Mouse (Mus musculus) G1E (cell line): ENCODE data around the gene Dok7. TPM values are rescaled to one million over a fixed set of nuclear protein-coding genes. Genes with fewer than 3 reads are reported as not detected.

Experiments used
- ATAC-seq: 2 replicates; pipeline ENCODE4 v1.8.0; 2016; ENCODE audit warnings: mild to moderate bottlenecking; ENCODE audit not compliant: insufficient number of reproducible peaks, poor library complexity, low FRiP score, severe bottlenecking; ENCODE audit errors: extremely low read depth
- DNase-seq: peaks from one replicate; pipeline ENCODE4 v3.0.0; 2012; ENCODE audit warnings: low spot score
- H3K27me3 ChIP-seq: 2 replicates; pipeline ENCODE4 v1.6.1; 2012; ENCODE audit warnings: mild to moderate bottlenecking, low read length, inconsistent platforms; ENCODE audit not compliant: insufficient read depth
- H3K36me3 ChIP-seq: replicated peaks from 2 replicates; pipeline ENCODE3; 2012; ENCODE audit warnings: mild to moderate bottlenecking, inconsistent platforms
- H3K4me1 ChIP-seq: 2 replicates; pipeline ENCODE4 v1.6.1; 2012; ENCODE audit warnings: low read depth, low read length, inconsistent platforms, mixed read lengths; ENCODE audit not compliant: insufficient read depth
- H3K4me3 ChIP-seq: 2 replicates; pipeline ENCODE4 v1.5.1; 2012; ENCODE audit warnings: low read depth, mild to moderate bottlenecking, inconsistent platforms, low read length, moderate library complexity, mixed read lengths
- H3K9me3 ChIP-seq: replicated peaks from 2 replicates; pipeline ENCODE4 v1.6.1; 2012; ENCODE audit warnings: inconsistent platforms
- CTCF ChIP-seq: IDR thresholded peaks from 2 replicates; pipeline ENCODE4 v1.5.1; 2012; ENCODE audit warnings: low read depth, low read length, inconsistent platforms, mixed read lengths
- GATA1 ChIP-seq: IDR thresholded peaks from 2 replicates; pipeline ENCODE4 v1.6.1; 2012; ENCODE audit warnings: borderline replicate concordance, low read length, inconsistent platforms, mixed read lengths
- GATA2 ChIP-seq: IDR thresholded peaks from 2 replicates; pipeline ENCODE4 v1.6.1; 2012; ENCODE audit warnings: low read depth, low read length, inconsistent platforms, borderline replicate concordance
- POLR2AphosphoS5 ChIP-seq: IDR thresholded peaks from 2 replicates; pipeline ENCODE4 v1.6.1; 2012; ENCODE audit warnings: low read depth, low read length, inconsistent platforms; ENCODE audit not compliant: insufficient replicate concordance
- TAL1 ChIP-seq: conservative IDR thresholded peaks from 2 replicates; pipeline ENCODE4 v1.6.1; 2012; ENCODE audit warnings: low read depth, low read length, inconsistent platforms, mixed read lengths
- polyA plus RNA-seq: library from polyadenylated mRNA; stranded (reverse); fragments of >175 nt; gene quantifications from 2 replicates; pipeline ENCODE4 v1.2.3, GENCODE M21; 2012
- total RNA-seq, 2 experiments: library from RNA; stranded (forward) in 1 of 2; stranded (reverse) in 1 of 2; fragments of 200-1000 nt in 1 of 2; fragments of >200 nt in 1 of 2; fragmentation: Nextera tagmentation in 1 of 2; gene quantifications; 2 replicates each; pipeline ENCODE4 v1.2.3; 2014 to 2017

The Dok7 gene
- total and polyA plus RNA-seq, 3 experiments = not detected

DNA sequence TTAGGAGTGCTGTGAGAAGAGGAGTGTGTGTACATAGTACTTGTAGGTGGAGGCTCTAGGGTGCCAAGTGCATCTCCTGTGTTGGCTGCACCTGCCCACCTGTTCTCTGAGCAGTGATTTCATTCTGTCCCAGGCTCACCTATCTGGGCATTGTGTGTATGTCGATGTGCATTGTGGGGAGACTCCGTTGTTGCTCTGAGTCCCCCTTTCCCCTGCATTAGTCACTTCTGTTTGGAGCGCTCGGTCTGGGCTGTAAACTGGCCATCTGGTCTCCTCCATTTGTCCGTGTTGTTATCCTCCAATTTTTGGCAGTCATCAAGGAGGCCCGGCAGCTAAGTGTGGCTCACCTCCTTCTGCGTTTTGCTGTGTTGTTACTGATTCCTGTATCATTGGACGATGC, 63.5 kb downstream of the Dok7 start:
- ATAC-seq (no peak), DNase-seq (no peak)
- no peak overlapping the region for H3K4me3 ChIP-seq
- no peaks in the 10 kb centered on the region for H3K36me3 ChIP-seq
- H3K27me3 ChIP-seq = peaks cover 18% of the 10 kb centered on the region
- H3K9me3 ChIP-seq = no peaks in the 10 kb centered on the region
- TF ChIP-seq GATA2 (no peak), POLR2AphosphoS5 (no peak), CTCF (no peak), GATA1 (no peak), TAL1 (no peak)
- H3K4me1 ChIP-seq = no peaks in the 10 kb centered on the region

DNA sequence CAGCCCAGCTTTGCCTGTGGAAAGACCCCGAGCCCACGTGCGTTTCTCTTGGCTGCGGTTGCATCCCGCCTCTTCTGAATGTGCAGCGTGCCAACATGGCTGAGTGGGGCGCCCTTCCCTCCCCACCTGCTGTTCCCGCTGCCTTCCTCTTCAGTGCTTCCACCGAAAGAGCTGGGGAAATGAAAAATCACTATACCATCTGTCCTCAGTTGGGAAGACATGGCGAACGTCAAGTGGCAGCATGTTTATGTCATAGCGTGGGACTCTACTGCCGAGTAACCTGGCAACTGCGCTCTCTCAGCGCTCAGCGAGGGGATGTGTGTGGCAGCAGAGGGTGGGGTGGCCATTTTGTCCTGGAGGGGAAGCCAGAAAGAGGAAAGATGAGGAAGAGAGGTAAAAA, 72.6 kb downstream of the Dok7 start:
- TF ChIP-seq GATA2 (no peak), CTCF (no peak), TAL1 (no peak), GATA1 (no peak), POLR2AphosphoS5 (no peak)
- Histone ChIP-seq H3K4me3 (no peak overlapping the region), H3K27me3 (peaks cover 34% of the 10 kb centered on the region), H3K4me1 (no peaks in the 10 kb centered on the region), H3K9me3 (peaks cover 2% of the 10 kb centered on the region; the same call in 1 of the 2 replicates), H3K36me3 (no peaks in the 10 kb centered on the region)
- ATAC-seq (no peak), DNase-seq (no peak)

DNA sequence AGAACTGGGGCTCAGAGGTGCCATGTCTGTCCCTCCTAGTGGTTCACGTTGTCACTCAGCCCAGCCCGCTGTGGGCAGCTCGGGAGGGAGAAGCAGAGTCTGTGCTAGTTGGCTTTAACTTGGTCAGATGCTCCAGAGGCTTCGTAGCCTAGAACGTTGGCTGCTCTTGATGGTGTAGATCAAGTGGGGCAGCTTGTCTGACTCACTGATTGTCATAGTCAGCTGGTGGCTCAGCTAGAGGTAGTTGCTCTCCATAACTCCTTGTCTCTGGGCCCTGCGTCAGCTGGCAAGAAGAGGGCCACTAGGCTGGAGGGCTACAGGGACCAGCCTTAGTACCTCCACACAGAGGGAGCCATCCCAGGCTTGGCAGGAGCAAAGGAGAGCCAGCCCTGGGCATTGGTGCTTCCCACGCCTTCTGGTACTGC, 73.2 kb downstream of the Dok7 start:
- ATAC-seq = no peak
- H3K4me3 ChIP-seq = no peak overlapping the region
- no peaks in the 10 kb centered on the region for H3K4me1 ChIP-seq
- no peaks in the 10 kb centered on the region for H3K36me3 ChIP-seq
- peaks cover 2% of the 10 kb centered on the region; the same call in 1 of the 2 replicates for H3K9me3 ChIP-seq
- H3K27me3 ChIP-seq = peaks cover 31% of the 10 kb centered on the region
- TF ChIP-seq GATA2 (no peak), CTCF (no peak), TAL1 (no peak), GATA1 (no peak), POLR2AphosphoS5 (no peak)
- DNase-seq = no peak

DNA sequence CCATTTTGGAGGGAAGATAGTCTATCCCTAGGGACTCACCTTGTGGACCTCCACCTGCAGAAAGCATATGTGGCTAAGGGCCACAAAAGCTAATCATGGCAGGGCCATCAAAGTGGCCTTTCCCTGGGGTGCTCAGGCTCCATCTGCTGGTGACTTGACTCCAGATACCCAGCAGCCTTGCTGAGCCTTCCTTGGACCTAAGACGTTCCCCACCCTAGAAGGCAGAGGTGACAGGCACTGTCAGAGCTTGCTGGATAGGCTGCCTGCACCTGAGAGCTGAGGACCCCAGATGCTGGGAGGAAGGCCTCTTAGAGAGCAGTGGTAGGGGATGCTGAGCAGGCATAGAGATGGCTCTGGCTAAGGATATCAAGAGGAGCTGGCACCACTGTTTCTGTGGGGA, 74.7 kb downstream of the Dok7 start:
- Histone ChIP-seq H3K4me3 (no peak overlapping the region), H3K27me3 (peaks cover 31% of the 10 kb centered on the region), H3K36me3 (no peaks in the 10 kb centered on the region), H3K9me3 (peaks cover 2% of the 10 kb centered on the region; the same call in 1 of the 2 replicates), H3K4me1 (no peaks in the 10 kb centered on the region)
- ATAC-seq (no peak), DNase-seq (no peak)
- TF ChIP-seq TAL1 = no peak
- no peak for TF ChIP-seq POLR2AphosphoS5
- no peak for TF ChIP-seq GATA1
- no peak for TF ChIP-seq GATA2
- no peak for TF ChIP-seq CTCF

DNA sequence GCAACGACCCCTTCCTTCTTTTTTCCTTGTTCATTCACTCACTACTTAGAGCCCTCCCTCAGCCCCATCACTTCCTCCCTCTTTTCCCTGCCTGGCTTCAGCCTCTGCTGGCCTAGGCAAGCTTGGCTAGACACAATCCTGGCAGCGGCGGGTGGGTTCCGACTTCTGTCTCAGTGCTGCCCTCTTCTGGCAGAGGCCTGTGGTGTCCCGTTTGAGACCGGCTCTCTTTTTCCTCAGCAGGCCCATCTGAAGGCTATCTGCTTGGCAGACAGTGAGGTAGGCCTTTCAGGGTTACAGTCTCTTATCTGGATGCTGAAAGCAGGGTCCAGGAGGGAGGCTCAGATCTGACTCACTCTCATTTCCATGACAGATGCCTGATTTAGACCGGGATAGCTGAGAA, 75.2 kb downstream of the Dok7 start:
- H3K4me3 ChIP-seq = no peak overlapping the region
- peaks cover 2% of the 10 kb centered on the region; the same call in 1 of the 2 replicates for H3K9me3 ChIP-seq
- H3K4me1 ChIP-seq = no peaks in the 10 kb centered on the region
- ATAC-seq = no peak
- peaks cover 31% of the 10 kb centered on the region for H3K27me3 ChIP-seq
- DNase-seq = peak; percentile 36
- no peaks in the 10 kb centered on the region for H3K36me3 ChIP-seq
- TF ChIP-seq GATA1 = no peak
- peak; percentile 87 for TF ChIP-seq CTCF
- TF ChIP-seq GATA2 = no peak
- no peak for TF ChIP-seq TAL1
- no peak for TF ChIP-seq POLR2AphosphoS5

DNA sequence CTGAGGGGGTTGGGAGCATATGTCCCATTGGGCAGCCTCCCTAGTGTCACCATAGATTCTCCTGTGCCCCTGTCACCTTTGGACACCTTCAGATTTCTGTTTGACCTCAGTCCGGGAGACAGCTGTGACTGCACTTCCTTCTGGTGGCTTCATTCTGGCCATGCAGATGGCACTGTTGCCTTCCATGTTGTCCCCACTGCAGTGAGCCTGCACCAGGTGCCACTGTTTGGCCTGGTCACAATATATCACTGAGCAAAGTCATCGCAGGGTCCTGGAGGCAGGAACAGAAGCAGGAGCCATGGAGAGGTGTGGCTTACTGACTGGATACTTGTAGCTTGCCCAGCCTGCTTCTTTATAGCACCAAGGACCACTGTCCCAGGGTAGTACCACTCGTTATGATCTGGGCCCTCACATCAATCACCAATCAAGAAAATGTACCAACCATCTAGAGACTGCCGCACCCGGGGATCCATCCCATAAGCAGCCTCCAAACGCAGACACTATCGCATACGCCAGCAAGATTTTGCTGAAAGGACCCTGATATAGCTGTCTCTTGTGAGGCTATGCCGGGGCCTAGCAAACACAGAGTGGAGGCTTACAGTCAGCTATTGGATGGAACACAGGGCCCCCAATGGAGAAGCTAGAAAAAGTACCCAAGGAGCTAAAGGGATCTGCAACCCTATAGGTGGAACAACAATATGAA, 75.9 kb downstream of the Dok7 start:
- DNase-seq (no peak), ATAC-seq (no peak)
- no peak for TF ChIP-seq CTCF
- TF ChIP-seq POLR2AphosphoS5 = no peak
- TF ChIP-seq GATA2 = no peak
- TF ChIP-seq GATA1 = no peak
- no peak for TF ChIP-seq TAL1
- Histone ChIP-seq H3K36me3 (no peaks in the 10 kb centered on the region), H3K27me3 (peaks cover 31% of the 10 kb centered on the region), H3K4me1 (no peaks in the 10 kb centered on the region), H3K4me3 (no peak overlapping the region), H3K9me3 (peaks cover 2% of the 10 kb centered on the region; the same call in 1 of the 2 replicates)
